Mouse (Mus musculus): ENCODE data around the gene Tmem131.

DNA sequence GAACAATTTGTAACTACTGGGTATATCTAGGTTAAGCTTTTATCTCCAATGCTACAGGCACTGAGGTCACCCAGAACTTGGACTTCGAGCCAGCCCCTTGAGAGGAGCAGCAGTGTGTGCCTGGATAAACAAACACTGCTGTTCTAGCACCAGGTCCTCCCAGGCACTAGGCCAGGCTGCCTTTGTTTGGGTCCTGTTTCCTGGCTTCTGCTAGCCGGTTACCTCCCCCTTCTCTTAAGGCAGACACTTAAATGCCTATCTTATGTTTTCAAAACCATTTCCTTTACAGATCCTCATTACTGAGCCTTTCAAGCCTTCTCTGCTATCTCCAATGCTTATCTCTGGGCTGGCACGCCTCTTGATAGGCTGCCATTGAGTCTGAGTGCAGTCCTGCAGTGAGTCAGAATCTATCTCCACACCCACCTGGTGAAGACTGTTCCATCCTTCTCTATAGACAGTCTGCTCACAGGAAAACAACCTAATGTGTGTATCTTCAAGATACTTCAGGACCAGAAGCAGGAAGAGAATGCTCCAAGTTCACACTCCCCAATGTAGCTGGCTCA lies 23.2 kb downstream of the Tmem131 start:
- TF ChIP-seq POLR2A (IDR thresholded peaks at IDR 0.05; ENCODE audit: insufficient read depth, low read length) (no peak), CTCF (IDR thresholded peaks at IDR 0.05; ENCODE audit: low read depth, low read length) (no peak), EP300 (IDR thresholded peaks at IDR 0.05; ENCODE audit: insufficient read depth, low read depth, low read length) (no peak)
